Mouse (Mus musculus): ENCODE results near the gene Gatad2a.
"Not testable (repeated sequence)": the region's sequence is repeated elsewhere in the genome, so short reads cannot be mapped to it uniquely, and the experiment has no call there.

The Gatad2a gene

DNA sequence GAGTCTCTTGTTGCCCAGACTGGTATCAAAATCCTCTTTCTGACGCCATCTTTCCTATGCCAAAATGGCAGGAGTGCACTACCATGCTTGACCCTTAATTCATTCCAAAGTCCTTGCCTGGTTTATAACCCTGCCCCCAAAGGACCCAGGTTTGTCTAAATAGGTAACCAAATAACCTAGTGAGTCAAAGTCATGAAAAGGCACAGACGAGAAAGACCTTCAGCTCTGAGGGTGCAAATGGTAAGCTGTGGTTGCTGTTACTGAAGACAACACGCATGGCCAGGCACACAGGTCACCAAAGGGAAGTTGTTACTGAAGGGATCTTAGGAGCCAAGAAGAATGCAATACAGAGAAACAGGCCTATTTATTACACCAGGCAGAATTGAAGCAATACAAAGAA, 2.5 kb upstream of the Gatad2a start:
- in situ Hi-C loops (cut with MboI; ENCODE audit: unreplicated experiment in 2 of 2) = loop anchor here in 1 of 2 experiments (10.0 kb wide), 1 partner anchor 374 kb away; the partner anchor contains the start of gene Zfp868

DNA sequence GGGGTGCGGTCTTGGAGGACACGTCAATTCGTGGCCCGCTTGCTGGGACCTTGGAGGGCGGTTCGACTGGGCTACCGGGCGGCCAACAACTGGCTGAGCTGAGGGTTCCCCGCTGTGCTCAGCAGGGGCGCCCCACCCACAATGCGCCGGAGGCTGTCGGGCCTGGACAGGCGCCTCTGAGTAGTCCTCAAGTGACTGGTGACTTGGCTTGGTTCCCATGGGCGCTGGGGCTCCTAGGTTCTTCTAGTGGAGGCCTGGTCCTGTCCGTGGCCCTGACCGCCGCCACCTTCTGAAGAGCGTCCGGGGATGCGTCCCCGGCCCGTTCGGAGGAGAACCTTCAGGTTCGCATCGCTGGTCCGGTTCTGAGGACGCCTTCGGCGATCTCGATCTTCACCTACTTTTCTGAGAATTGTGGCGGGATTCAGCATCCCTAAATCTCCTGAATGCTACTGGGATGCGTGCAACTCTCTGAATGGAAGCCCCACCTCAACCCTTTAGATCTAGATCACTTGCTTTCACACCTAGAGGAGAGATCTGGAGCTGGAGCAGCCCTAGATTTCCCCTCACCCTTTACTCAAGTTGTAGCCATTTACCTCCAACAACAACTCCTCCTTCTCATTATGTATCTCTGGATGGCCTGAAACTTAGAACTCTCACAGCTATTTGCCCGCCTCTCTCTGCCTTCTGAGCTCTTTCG, 553 bp upstream of the Gatad2a start:
- in situ Hi-C loops (cut with MboI; ENCODE audit: unreplicated experiment in 2 of 2) = loop anchor here in 1 of 2 experiments (10.0 kb wide), 1 partner anchor 372 kb away; the partner anchor contains the start of gene Zfp868

DNA sequence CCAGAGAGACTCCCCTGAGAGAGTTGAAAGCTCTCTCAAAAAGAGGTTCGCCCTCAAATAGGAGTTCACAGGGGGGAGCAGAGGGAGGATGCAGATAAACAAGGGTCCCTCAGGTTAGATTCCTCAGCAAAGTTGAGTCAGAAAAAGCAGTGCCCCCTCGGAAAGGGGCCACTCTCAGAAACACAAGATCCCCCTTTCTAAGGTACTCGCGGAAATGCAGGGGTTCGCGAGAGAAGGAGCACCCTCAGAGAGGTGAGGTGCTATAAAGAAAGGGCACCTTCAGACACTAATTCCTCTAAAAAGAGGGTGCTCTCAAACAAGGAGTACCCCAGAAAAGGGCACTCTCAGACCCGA, 785 bp downstream of the Gatad2a start:
- in situ Hi-C loops (cut with MboI; ENCODE audit: unreplicated experiment in 2 of 2) = loop anchor here in 1 of 2 experiments (10.0 kb wide), 1 partner anchor 371 kb away; the partner anchor contains the start of gene Zfp868

DNA sequence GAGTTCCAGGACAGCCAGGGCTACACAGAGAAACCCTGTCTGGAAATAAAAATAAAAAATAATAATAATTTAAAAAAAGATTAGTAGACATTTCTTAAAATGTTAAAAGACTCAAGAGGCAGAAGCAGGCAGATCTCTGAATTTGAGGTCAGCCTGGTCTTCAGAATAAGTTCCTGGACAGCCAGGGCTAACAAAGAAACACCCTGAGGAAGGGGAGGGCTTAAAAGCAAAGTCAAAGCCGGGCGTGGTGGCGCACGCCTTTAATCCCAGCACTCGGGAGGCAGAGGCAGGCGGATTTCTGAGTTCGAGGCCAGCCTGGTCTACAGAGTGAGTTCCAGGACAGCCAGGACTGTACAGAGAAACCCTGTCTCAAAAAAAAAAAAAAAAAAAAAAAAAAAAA, 7.2 kb downstream of the Gatad2a start:
- in situ Hi-C loops (cut with MboI; ENCODE audit: unreplicated experiment in 2 of 2) = not testable (repeated sequence)

DNA sequence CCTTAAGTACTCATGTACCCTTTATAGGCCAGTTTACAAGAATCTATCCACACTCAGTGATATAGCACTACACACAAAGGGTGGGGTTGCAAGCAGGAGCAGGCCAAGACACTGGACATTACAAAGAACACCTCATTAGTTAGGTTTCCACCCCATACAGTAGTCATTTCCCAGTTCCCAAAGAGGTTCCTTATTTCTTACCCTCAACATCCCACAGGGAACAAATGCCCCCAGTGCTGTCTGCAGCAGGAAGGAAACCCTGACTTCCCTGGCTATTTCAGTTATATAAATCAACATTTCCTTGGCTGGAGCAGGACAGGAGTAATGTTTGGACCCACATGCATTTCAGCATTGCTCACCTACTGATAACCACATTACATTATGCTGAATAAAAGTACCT, 8.4 kb downstream of the Gatad2a start:
- in situ Hi-C loops (cut with MboI; ENCODE audit: unreplicated experiment in 2 of 2) = no loop called here

DNA sequence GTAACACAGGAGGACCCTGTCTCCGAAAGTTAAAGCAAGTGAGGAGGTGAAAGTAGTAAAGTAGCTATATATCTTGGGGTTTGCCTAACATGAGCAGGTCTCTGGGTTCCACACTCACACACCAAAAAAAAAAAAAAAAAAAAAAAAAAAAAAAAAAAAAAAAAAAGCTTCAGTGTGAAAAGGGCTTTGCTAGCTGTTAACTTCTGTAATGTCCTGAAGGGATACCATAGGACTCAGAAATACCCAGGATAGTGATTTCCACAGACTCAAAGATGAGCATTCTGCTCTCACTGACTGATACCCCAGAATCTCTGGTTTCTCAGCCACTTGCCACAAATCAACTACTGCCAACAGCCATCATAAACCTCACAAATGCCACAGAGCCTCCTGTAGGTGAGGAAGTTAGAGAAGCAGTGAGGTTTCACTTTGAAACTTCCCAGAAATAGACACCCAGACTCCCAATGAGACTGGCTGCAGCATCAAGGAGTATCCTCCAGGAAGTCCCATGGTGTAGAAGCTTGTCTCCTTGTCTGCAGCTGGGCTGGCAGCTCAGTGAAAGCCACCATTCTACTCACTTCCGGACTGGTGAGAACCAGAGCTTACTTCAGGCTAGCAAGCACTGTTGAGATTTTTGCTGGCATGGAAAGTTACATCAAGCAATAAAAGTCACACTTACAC, 11.2 kb downstream of the Gatad2a start:
- in situ Hi-C loops (cut with MboI; ENCODE audit: unreplicated experiment in 2 of 2) = no loop called here

DNA sequence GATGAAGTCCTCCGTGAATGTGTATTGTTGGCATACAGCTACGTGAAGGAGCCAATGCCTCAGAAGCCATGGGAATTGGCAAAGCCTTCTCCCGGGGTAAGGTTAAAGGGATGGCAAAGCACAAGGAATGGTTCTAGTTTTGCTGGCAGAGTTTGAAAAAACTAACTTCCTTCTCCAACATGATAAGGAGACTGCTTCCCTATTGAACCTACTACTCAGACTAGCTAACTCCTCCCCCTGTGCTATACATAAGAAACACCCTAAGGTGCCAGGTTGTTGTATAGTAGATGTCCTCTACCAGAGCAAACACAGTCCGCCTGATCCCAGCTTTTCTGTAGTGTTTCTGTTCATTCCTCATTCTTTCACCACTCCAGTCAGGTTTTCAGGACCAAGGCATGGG, 17.7 kb downstream of the Gatad2a start:
- in situ Hi-C loops (cut with MboI; ENCODE audit: unreplicated experiment in 2 of 2) = no loop called here

DNA sequence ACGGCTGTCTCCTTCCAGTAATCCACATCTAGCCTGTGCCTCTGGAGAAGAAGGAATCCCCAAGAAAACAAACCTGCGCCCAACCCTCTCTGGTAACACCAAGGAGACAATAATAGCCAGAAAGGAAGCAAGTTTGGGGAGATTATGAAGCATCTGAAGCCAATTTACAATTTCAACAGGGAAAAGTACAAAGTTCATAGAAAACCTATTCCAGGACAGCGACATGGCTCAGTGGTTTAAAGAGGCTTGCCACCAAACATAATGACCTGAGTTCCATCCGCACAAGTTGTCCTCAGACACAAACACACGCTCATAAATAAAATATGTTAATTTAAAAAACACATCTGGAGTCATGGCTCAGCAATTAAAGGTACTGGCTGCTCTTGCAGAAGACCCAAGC, 21.4 kb downstream of the Gatad2a start:
- in situ Hi-C loops (cut with MboI; ENCODE audit: unreplicated experiment in 2 of 2) = no loop called here

DNA sequence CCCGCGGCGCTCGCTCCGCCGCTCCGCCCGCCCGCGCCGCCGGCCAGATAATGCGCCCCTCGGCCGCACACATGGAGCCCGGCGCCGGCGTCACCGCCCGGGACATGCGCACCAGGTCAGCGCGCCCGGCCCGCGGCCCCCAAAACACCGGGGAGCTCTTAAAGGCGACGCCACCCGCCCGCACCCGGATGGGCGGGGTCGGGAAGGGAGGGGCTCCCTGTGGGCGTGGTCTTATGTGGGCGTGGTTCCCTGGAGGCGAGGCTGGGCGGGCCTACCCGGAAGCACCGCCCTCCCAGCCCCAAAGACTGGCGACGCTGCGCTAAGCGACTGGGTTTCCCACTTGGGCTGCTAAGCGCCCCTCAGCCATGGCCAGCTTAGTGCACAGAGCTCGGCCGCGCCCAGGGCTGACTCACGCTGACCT, 22.0 kb downstream of the Gatad2a start:
- in situ Hi-C loops (cut with MboI; ENCODE audit: unreplicated experiment in 2 of 2) = no loop called here

DNA sequence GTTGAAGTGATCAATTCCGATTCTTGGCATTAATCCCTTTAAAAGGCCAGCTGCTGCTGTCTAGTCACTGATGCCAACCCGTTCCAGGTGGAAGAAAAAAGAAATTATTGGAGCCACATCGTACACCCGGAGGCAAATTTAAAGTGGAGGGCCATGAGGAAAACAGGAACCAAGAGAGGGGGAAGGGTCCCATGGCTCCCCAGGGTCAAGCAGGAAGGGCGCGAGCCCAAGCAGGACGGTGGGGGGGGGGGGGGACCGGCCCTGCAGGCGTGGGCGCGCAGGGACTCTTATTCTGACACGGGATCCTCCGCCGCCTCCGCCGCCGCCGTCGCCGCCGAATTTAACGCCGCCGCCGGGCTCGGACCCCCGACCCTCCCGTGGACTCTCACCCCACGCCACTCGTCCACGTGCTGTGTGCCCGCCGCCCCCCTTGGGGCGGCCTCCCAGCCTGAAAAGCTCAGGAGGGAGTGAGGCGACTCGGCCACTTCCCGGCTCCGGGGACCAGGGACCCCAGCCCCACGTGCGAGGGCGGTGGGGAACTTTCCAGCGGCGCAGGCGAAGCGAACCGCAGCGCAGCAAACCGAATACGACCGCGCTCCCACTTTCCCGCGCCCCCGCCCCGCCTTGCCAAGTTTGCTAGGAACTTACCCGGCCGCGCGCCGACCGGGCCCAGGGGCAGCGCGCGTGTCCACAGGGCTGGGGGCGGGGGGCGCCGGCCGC, 22.6 kb downstream of the Gatad2a start:
- in situ Hi-C loops (cut with MboI; ENCODE audit: unreplicated experiment in 2 of 2) = no loop called here

DNA sequence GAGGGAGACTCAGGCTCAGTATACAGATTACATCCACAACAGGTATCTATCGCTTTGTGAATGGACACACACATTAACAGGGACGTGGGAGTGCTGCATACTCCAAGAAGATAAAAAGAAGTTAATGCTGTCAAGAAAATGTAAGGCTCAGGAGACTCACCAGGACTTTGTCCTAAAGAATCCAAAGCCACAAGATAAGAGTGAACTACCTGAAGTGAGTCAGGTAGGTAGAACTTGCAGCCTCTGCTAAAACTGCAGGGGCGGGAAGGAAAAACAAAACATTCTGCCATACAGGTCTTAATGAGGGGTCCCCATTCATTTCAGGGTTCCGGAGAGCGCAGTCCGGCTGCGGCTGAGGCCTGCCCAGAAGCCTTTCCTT, 23.1 kb downstream of the Gatad2a start:
- in situ Hi-C loops (cut with MboI; ENCODE audit: unreplicated experiment in 2 of 2) = no loop called here

DNA sequence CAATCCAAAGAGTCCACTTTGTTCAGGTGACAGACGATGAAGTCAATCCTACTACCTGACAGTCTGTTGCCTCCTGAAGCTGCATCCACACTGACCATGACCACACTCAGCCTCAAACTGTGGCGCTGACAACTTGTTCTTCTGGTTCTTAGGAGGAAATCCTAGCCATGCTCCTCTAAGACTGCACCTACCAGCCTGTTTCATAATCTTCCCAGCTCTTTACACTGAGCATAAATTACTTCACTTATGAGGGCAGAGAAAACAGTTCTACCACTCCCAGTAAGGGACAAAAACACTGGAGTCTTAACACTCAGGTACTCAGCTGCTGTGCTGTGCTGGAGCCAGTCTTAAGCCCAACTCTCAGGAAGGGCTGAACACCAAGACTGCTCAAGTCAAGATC, 25.3 kb downstream of the Gatad2a start:
- in situ Hi-C loops (cut with MboI; ENCODE audit: unreplicated experiment in 2 of 2) = no loop called here

DNA sequence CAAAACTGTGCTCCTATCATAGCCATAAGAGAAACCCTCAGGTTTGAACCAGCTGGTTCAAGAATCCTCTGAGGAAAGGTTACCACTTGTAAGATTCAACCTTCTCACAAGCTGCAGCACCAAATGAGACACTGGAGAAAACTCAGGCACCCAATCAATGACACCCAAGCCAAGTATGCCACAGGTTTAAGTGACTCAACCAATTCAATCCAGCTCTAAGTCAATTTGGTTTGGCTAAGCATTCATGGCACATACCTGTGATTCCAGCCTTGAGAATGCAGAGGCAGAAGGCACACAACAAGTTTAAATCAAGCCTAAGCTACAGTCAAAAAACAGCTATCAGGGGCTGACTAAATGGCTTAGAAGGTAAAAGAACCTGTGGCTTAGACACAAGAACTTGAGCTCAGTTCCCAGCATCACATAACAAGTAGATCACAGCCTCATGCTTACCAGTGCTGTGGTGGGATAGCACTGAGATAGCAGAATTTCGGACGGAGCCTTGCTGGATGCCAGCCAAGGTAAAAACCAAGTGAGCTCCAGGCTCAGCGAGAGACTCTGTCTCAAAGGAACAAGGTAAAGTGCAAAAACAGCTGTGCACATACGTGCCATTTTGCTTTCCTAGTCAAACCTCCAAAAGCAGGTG, 28.8 kb downstream of the Gatad2a start:
- in situ Hi-C loops (cut with MboI; ENCODE audit: unreplicated experiment in 2 of 2) = loop anchor here in 1 of 2 experiments (5.0 kb wide), 1 partner anchor 35 kb away; no protein-coding TSS in a partner anchor

DNA sequence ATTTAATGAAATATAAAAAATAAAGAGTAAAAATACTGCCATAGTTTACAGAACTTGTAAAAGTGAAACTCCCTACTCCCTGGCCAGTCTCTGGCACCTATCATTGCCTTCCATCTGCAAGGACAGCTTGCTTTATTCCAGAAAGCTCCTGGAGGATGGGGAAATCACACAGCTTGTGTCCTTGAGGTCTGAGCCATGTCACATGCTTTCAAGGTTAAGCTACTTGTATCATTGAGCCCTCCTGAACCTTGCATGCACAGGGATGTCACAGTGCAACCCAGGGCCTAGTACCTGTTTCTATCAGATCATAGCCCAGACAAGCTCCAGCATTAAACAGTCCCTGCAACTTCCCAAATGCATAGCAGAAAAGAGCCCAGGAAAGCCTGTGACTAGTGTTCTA, 36.9 kb downstream of the Gatad2a start:
- in situ Hi-C loops (cut with MboI; ENCODE audit: unreplicated experiment in 2 of 2) = no loop called here

DNA sequence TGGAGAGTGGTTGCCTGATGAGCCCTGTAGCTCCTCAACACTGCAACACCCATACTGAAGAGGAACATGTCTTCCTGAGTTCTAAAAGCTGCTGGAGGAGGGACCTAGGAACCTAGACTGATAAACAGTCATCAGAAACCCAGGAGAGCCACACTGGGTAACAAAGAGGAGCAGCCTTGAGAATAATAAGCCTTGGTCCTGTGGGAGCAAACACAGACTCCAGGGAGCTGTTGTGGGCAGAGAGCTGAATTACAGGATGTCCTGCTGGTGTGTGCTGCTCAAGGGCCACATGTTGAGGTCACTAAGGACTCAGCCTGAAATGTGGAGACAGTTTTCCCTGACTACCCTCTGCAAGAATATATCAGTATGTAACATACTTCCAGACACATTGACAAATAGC, 38.3 kb downstream of the Gatad2a start:
- in situ Hi-C loops (cut with MboI; ENCODE audit: unreplicated experiment in 2 of 2) = no loop called here

DNA sequence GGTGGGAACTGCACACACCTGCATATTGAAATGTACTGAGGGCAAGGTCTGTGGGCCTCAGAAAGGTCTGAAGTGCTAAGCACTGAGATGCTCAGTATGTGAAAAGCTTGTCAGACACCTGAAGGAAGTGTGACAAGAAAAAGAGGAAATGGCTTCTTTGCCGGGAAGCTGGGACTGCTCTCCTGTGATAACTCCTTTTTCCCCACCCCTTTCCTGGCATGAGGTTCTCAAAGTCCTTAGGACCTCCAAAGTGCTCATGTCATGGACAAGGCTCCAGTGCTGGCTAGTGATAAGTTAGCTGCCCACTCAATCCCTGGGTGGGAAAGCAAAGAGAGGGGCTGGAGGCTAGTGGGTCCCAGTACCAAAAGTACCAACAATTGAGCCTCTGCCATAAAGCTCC, 38.8 kb downstream of the Gatad2a start:
- in situ Hi-C loops (cut with MboI; ENCODE audit: unreplicated experiment in 2 of 2) = no loop called here

DNA sequence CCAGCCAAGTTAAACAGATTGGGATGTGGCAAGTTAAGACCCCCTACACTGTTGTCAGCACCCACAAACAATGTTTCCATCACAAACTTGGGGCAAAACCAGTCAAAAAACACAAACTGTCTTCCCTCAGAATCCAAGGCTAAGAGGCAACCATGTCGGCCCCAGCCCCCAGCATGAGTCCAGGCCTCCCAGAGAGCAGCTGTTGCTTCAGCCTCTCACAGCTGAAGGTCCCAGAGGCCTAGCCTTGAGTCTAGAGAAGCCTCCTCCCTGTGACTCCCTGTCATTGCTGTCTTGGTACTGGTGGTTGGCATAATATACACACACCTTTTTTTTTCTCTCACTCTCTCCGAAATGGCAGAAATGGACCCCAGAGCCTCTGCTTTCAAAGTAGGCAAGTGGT, 39.5 kb downstream of the Gatad2a start:
- in situ Hi-C loops (cut with MboI; ENCODE audit: unreplicated experiment in 2 of 2) = no loop called here

DNA sequence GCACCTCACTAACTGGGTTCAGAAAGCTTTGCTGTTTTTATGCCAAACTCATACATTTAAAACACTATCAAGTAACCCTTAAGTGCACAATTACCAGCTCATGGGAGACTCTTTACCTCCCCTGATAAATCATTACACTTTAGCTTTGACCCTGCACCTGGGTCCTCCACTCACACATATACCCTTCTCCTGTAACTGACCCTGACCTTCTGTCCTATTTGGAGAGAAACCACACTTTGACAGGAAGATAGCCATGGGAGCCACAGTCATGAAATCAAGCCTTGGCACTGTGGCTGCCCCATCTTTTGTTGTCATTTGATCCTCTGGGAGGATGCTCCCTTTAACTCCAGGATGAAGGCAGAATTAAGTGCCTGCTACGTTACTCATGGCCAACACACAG, 41.5 kb downstream of the Gatad2a start:
- in situ Hi-C loops (cut with MboI; ENCODE audit: unreplicated experiment in 2 of 2) = no loop called here

DNA sequence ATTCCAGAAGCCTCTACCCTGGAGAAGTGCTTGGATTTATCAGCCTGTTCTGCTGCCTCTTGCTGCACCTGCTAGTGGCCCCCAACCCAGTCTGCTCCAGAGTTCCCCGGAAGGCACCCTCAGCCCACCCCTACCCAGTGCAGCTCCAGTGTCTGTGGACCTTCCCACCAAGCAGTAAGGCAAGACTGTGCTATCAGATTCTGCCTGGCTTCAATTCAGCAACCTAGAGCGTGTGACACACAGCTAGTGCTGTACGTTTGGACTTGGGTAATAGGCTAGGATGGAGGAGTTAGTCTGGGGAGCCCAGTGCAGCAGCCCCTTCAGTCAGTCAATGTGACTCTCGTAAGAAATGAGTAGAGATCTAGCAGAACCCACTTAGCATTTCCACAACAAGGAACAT, 42.0 kb downstream of the Gatad2a start:
- in situ Hi-C loops (cut with MboI; ENCODE audit: unreplicated experiment in 2 of 2) = no loop called here

DNA sequence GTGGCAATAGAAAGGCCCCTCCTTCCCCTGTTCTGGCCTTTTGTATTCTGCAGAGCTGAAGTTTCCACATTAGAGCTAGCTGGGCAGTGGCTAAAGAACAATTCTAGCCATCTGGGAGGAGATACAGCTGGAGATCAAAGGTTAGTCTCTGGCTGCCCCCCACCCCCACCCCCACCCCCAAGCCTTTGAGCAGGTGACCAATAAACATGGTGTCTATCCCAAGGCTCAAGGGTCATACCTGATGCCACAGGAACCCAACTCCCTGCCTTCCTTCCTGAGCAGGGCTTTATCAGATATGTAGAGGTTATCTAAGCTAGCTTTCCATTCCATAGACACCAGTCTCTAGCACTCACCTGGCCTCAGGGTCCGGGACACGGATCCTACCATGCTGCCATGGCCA, 45.9 kb downstream of the Gatad2a start:
- in situ Hi-C loops (cut with MboI; ENCODE audit: unreplicated experiment in 2 of 2) = no loop called here

DNA sequence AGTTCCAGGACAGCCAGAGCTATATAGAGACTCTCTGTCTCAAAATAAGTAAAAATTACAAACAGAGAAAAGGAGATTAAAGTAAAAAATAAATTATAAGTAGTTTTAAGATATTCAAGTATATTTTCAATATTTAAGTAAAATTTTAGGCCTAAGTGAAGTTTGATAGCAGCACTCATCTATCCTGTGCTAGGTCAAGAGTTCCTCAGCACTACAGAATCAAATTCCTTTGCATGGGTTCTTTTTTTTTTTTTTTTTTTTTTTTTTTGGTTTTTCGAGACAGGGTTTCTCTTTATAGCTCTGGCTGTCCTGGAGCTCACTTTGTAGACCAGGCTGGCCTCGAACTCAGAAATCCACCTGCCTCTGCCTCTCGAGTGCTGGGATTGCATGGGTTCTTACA, 53.7 kb downstream of the Gatad2a start:
- in situ Hi-C loops (cut with MboI; ENCODE audit: unreplicated experiment in 2 of 2) = not testable (repeated sequence)
